Mouse (Mus musculus): Measurements from ENCODE around the gene Irs3. TPM values are rescaled to one million over a fixed set of nuclear protein-coding genes. Genes with fewer than 3 reads are reported as not detected.

Irs3 gene
- total RNA-seq, 2 experiments from 2014 or later: not detected

DNA sequence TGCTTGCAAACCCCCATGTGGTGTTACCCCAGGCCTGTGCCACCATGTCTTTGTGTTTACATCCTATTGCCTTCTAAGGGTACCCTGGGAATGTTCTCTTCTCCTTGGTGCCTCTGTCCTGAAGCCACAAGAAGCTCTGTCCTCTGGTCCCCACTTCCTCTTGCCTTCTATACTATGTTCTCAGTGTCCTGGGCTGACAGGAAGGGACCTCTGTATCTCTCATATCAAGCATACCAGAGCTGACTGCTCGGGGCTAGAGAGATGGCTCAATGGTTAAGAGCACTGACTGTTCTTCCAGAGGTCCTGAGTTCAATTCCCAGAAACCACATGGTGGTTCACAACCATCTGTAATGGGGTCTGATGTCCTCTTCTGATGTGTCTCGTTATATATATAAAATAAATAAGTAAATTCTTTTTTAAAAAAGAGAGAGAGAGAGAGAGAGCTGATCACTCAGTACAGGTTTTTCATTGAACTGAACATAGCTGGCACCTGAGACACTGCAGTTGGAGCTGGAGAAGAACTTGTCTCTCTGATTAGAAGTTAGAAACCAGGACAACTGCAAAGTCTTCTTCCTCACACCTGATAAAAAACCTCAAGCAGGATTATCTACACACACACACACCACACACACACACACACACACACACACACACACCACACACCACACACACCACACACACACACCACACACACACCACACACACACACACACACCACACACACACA lies 47.3 kb downstream of the Irs3 start:
- ATAC-seq (replicated peaks; ENCODE audit: low FRiP score, poor library complexity, severe bottlenecking): no peak

DNA sequence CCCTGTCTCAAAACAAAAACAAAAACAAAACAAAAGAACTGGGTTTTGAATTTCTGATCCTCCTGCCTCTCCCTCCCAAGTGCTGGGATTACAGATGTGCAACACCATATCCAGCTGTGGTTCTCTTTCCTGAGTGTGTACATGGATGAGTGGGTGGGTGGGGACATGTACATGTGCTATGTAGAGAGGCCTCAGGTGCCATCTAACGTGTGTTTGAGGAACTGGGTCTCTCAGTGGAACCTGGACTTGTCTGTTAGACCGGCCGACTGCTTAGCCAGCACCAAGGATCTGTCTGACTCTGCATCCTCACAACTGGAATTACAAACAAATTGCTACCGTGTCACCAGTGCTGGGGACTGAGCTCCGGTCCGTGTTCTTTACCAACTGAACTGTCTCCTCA lies 47.9 kb downstream of the Irs3 start:
- ATAC-seq (replicated peaks; ENCODE audit: low FRiP score, poor library complexity, severe bottlenecking): no peak

DNA sequence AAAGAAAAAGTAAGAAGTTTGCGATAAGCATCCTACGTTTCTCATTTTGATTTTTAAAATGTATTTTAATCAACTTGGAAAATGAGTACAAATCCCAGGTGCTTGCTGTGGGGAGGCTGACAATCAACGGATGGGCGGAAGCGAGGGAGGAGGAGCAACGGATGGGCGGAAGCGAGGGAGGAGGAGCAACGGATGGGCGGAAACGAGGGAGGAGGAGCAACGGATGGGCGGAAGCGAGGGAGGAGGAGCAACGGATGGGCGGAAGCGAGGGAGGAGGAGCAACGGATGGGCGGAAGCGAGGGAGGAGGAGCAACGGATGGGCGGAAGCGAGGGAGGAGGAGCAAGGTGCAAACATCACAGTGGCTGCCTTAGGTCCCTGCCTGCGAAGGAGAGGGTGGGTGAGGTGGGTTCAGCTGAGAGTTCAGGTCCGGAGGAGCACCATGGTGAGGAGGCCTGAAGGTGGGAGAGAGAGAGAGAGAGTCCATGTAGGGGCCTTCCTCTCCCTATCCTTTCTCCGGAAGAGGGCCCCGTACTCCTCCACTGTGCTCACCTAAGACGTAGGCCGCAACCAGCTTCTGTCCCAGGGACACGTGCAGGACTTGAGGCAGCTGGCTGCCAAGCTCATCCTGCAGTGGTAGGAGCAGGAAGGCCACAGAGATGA lies 48.8 kb downstream of the Irs3 start:
- ATAC-seq (replicated peaks; ENCODE audit: low FRiP score, poor library complexity, severe bottlenecking): no peak

DNA sequence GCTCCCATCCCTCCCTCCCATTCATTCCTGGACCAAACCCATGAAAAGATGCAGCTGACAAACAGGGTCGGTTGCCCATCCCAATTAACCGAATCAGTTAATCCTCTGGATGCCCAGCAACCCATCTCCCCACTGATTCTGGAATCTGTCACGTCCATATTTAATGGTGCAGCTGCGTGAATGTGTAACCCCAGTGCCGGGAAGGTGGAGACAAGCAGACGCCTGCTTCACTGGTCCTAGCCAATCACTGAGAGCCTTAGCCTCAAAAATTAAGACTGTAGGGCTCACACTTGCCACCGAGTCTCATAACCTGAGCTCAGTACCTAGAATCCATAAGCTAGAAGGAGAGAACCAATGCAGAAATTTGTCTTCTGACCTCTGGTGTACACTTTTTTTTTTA lies 49.6 kb downstream of the Irs3 start:
- ATAC-seq (replicated peaks; ENCODE audit: low FRiP score, poor library complexity, severe bottlenecking): no peak

Other genes starting within 250 kb of the Irs3 start
- gene Zan, start 168.7 kb downstream of the Irs3 start, total RNA-seq (2015; ENCODE audit: low replicate concordance): not detected in 2 replicates
- gene Zan, start 168.7 kb downstream of the Irs3 start, total RNA-seq (2017; ENCODE audit: low replicate concordance): not detected in 2 replicates
- gene Pop7, start 143.2 kb downstream of the Irs3 start, total RNA-seq (2015; ENCODE audit: low replicate concordance): 9.0 TPM in 1 of 2 replicates, not detected in the other
- gene Pop7, start 143.2 kb downstream of the Irs3 start, total RNA-seq (2017; ENCODE audit: low replicate concordance): 4.4 and 7.2 TPM in 2 replicates
- gene Gigyf1, start 127.2 kb downstream of the Irs3 start, total RNA-seq (2015; ENCODE audit: low replicate concordance): 5.6 and 6.1 TPM in 2 replicates
- gene Gigyf1, start 127.2 kb downstream of the Irs3 start, total RNA-seq (2017; ENCODE audit: low replicate concordance): 5.3 and 8.4 TPM in 2 replicates
- gene Epo, start 112.5 kb downstream of the Irs3 start, total RNA-seq (2015; ENCODE audit: low replicate concordance): not detected in 2 replicates
- gene Epo, start 112.5 kb downstream of the Irs3 start, total RNA-seq (2017; ENCODE audit: low replicate concordance): not detected in 2 replicates
- 77.0 and 113 TPM in 2 replicates for gene Gnb2, start 112.2 kb downstream of the Irs3 start, total RNA-seq (2015; ENCODE audit: low replicate concordance)
- 94.2 and 96.3 TPM in 2 replicates for gene Gnb2, start 112.2 kb downstream of the Irs3 start, total RNA-seq (2017; ENCODE audit: low replicate concordance)
- not detected in 2 replicates for gene Actl6b, start 92.2 kb downstream of the Irs3 start, total RNA-seq (2015; ENCODE audit: low replicate concordance)
- gene Actl6b, start 92.2 kb downstream of the Irs3 start, total RNA-seq (2017; ENCODE audit: low replicate concordance): not detected in 2 replicates
- 11.9 and 16.5 TPM in 2 replicates for gene Tfr2, start 75.9 kb downstream of the Irs3 start, total RNA-seq (2015; ENCODE audit: low replicate concordance)
- 11.8 and 13.7 TPM in 2 replicates for gene Tfr2, start 75.9 kb downstream of the Irs3 start, total RNA-seq (2017; ENCODE audit: low replicate concordance)
- 18.6 and 37.2 TPM in 2 replicates for gene Mospd3, start 44.7 kb downstream of the Irs3 start, total RNA-seq (2015; ENCODE audit: low replicate concordance)
- 0.43 TPM in 1 of 2 replicates, not detected in the other for gene Mospd3, start 44.7 kb downstream of the Irs3 start, total RNA-seq (2017; ENCODE audit: low replicate concordance)
- gene Pcolce, start 31.9 kb downstream of the Irs3 start, total RNA-seq (2015; ENCODE audit: low replicate concordance): not detected in 2 replicates
- not detected in 2 replicates for gene Pcolce, start 31.9 kb downstream of the Irs3 start, total RNA-seq (2017; ENCODE audit: low replicate concordance)
- gene Fbxo24, start 16.7 kb downstream of the Irs3 start, total RNA-seq (2015; ENCODE audit: low replicate concordance): not detected in 2 replicates
- gene Fbxo24, start 16.7 kb downstream of the Irs3 start, total RNA-seq (2017; ENCODE audit: low replicate concordance): not detected in 2 replicates
- 9.0 and 27.2 TPM in 2 replicates for gene Lrch4, start 16.6 kb downstream of the Irs3 start, total RNA-seq (2015; ENCODE audit: low replicate concordance)
- 10.6 and 13.9 TPM in 2 replicates for gene Lrch4, start 16.6 kb downstream of the Irs3 start, total RNA-seq (2017; ENCODE audit: low replicate concordance)
- 1.9 and 6.3 TPM in 2 replicates for gene Gm20605, start 16.5 kb downstream of the Irs3 start, total RNA-seq (2015; ENCODE audit: low replicate concordance)
- gene Gm20605, start 16.5 kb downstream of the Irs3 start, total RNA-seq (2017; ENCODE audit: low replicate concordance): 0.94 and 4.7 TPM in 2 replicates
- gene Sap25, start 4.4 kb downstream of the Irs3 start, total RNA-seq (2015; ENCODE audit: low replicate concordance): 11.0 and 17.1 TPM in 2 replicates
- gene Sap25, start 4.4 kb downstream of the Irs3 start, total RNA-seq (2017; ENCODE audit: low replicate concordance): 3.1 and 4.8 TPM in 2 replicates
- 9.6 and 12.1 TPM in 2 replicates for gene Agfg2, start 39.0 kb upstream of the Irs3 start, total RNA-seq (2015; ENCODE audit: low replicate concordance)
- 20.5 and 24.5 TPM in 2 replicates for gene Agfg2, start 39.0 kb upstream of the Irs3 start, total RNA-seq (2017; ENCODE audit: low replicate concordance)
- gene Nyap1, start 95.9 kb upstream of the Irs3 start, total RNA-seq (2015; ENCODE audit: low replicate concordance): 0.38 TPM in 1 of 2 replicates, not detected in the other
- 0.84 and 1.4 TPM in 2 replicates for gene Nyap1, start 95.9 kb upstream of the Irs3 start, total RNA-seq (2017; ENCODE audit: low replicate concordance)
- 24.5 and 44.6 TPM in 2 replicates for gene Tsc22d4, start 100.0 kb upstream of the Irs3 start, total RNA-seq (2015; ENCODE audit: low replicate concordance)
- gene Tsc22d4, start 100.0 kb upstream of the Irs3 start, total RNA-seq (2017; ENCODE audit: low replicate concordance): 69.5 and 76.3 TPM in 2 replicates
- 6.5 and 24.2 TPM in 2 replicates for gene Ppp1r35, start 133.1 kb upstream of the Irs3 start, total RNA-seq (2015; ENCODE audit: low replicate concordance)
- gene Ppp1r35, start 133.1 kb upstream of the Irs3 start, total RNA-seq (2017; ENCODE audit: low replicate concordance): 6.4 and 12.0 TPM in 2 replicates
- 7.7 and 11.7 TPM in 2 replicates for gene Mepce, start 141.9 kb upstream of the Irs3 start, total RNA-seq (2015; ENCODE audit: low replicate concordance)
- 4.8 and 14.4 TPM in 2 replicates for gene Mepce, start 141.9 kb upstream of the Irs3 start, total RNA-seq (2017; ENCODE audit: low replicate concordance)
- gene Zcwpw1, start 142.1 kb upstream of the Irs3 start, total RNA-seq (2015; ENCODE audit: low replicate concordance): 1.7 and 9.2 TPM in 2 replicates
- 5.5 and 6.1 TPM in 2 replicates for gene Zcwpw1, start 142.1 kb upstream of the Irs3 start, total RNA-seq (2017; ENCODE audit: low replicate concordance)
- gene Pilra, start 190.6 kb upstream of the Irs3 start, total RNA-seq (2015; ENCODE audit: low replicate concordance): 18.0 and 45.2 TPM in 2 replicates
- gene Pilra, start 190.6 kb upstream of the Irs3 start, total RNA-seq (2017; ENCODE audit: low replicate concordance): 13.0 and 21.6 TPM in 2 replicates
- gene Pilrb1, start 212.4 kb upstream of the Irs3 start, total RNA-seq (2015; ENCODE audit: low replicate concordance): 33.9 and 54.4 TPM in 2 replicates
- gene Pilrb1, start 212.4 kb upstream of the Irs3 start, total RNA-seq (2017; ENCODE audit: low replicate concordance): 17.3 and 18.4 TPM in 2 replicates
- gene Pilrb2, start 226.1 kb upstream of the Irs3 start, total RNA-seq (2015; ENCODE audit: low replicate concordance): 45.1 and 49.0 TPM in 2 replicates
- 12.4 and 30.1 TPM in 2 replicates for gene Pilrb2, start 226.1 kb upstream of the Irs3 start, total RNA-seq (2017; ENCODE audit: low replicate concordance)

Measured in erythroblast, adult 5-6 weeks (primary cell).